Mouse (Mus musculus): Measurements from ENCODE around the gene Nsf.
"Not testable (repeated sequence)": the region's sequence is repeated elsewhere in the genome, so short reads cannot be mapped to it uniquely, and the experiment has no call there.

Gene Nsf

DNA sequence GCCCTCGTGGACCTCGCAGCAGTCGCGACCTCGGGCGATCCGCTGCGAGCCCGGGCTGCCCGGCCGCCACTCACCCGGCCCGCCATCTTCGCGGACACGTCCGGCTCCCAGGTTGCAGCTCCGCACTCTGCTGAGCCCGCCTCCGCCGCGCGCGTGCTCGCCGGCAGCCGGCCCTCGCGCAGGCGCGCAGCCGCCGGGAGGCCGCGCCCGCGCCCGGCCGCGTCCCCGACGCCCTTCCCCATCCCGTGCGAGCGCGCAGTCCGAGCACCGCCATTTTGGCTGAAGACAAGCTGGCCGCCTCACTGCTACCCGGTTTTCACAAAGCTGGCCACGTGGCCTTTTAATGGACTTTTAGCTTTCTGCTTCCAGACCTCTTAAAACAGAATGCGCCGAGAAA is at the start of gene Nsf:
TSS of gene Nsf (minus strand) at position 161 of the 397 bp plus-strand sequence.
- DNase-seq (ENCODE audit: low spot score), result peak; percentile 60

GRCm38 (mm10) chr11:104003397-104003796 is 49.5 kb upstream of the Nsf start:
- DNase-seq (ENCODE audit: low spot score), result no peak

DNA sequence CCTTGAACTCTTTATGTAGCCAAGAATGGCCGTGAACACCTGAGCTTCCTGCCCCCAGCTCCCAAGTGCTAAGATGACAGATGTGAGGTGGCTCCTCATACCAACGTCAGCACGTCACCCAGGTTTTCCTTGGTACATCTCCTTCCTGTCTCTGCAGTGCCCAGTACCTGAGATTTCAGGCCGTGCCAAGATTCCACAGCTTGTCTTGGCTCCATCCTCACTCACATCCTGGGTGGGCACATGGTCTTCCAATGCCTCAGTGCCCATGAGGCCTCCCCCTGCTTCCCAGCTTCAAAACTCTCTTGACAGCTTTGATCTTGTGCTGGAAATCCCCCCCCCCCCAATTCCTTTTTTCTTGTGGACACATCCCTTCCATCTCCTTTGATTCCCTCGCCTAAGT is 48.3 kb upstream of the Nsf start:
- no peak for DNase-seq (ENCODE audit: low spot score)

- no peak for DNase-seq (ENCODE audit: low spot score)
Observed at GRCm38 (mm10) chr11:104001395-104001955, 47.6 kb upstream of the Nsf start.

- no peak for DNase-seq (ENCODE audit: low spot score)
Observed at GRCm38 (mm10) chr11:104000667-104001394, 47.0 kb upstream of the Nsf start.

DNA sequence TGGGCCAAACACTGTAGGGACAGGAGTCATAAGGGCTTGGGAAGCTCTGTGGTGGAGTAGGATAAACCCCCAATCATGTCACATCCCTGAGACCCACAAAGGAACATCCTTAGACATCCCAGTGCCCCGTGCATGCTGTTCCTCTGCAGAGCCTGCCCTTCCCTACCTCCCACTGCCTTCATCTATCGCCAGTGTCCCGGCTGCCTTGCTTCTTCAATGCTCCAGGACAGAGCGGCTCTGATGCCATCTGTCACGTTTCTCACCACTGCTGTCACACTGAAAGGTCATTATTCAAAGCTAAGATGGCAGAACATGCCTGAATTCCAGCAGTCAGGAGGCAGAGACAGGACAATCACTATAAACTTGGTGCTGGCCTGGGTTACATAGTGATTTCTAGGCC is 44.9 kb upstream of the Nsf start:
- no peak for DNase-seq (ENCODE audit: low spot score)

- DNase-seq (ENCODE audit: low spot score), result peak; percentile 10
Observed at GRCm38 (mm10) chr11:103997385-103997784, 43.5 kb upstream of the Nsf start.

GRCm38 (mm10) chr11:103992638-103993037 is 38.8 kb upstream of the Nsf start:
- DNase-seq (ENCODE audit: low spot score), result no peak

- not testable (repeated sequence) for DNase-seq (ENCODE audit: low spot score)
Observed at GRCm38 (mm10) chr11:103990049-103990557, 36.2 kb upstream of the Nsf start.

- peak; percentile 15 for DNase-seq (ENCODE audit: low spot score)
Observed at GRCm38 (mm10) chr11:103987423-103987822, 33.6 kb upstream of the Nsf start.

GRCm38 (mm10) chr11:103984067-103984466 is 30.2 kb upstream of the Nsf start:
- DNase-seq (ENCODE audit: low spot score), result no peak

- DNase-seq (ENCODE audit: low spot score), result no peak
Observed at GRCm38 (mm10) chr11:103981826-103982225, 28.0 kb upstream of the Nsf start.

DNA sequence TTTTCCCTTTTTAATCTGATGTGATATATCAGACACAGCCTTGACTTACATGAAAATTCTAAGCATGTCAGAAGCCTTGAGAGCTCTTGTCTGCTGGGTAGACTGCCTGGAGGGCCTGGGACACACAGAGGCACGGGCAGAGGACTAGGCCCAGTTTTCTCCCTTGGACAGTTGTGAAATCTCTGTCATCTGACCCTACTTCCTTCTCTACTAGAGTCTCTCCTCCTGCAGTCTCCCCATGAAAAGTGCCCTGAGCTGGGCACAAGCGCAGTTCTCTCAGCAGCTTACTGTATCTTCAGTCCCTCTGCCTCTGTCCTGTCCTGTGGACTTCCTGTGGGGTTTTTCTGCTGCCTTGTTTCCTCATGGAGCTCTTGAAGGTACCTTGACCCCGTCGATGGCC is 25.5 kb upstream of the Nsf start:
- DNase-seq (ENCODE audit: low spot score), result no peak

DNA sequence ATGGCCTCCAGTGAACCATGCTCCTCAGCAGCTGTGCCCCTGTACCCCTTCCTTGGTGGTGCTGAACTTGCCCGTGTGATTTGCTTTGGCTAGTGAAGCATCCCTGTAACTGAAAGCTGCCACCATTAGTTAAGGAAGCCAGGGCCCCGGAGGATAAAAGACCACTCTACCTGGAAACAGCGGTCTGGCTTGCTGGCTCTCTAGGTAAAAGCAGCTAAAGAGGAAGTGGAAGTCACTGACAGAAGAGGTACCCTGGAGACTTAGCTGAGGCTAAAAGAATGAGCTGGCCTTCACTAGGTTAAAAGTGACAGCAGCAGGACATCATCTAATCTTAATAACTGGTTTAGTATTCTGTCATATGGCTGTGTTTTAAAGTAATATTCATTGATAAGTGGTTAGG is 17.0 kb upstream of the Nsf start:
- no peak for DNase-seq (ENCODE audit: low spot score)

DNA sequence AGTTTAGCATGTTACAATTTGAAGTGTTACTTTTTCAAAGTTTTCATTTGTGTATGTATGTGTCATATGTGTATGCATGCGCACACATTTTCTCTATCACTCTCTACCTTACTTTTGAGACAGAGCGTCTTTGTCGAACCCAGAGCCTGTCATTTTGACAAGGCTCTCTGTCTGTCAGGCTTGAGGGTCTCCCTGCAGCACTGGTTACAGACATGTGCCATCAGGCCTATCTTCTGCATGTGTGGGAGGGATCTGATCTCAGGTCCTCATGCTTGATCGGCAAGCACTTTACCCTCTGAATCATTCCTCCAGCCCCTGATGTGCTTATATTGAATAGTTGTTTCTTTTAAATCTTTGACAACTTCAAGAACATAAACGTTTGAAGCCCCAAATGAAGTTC is 15.4 kb upstream of the Nsf start:
- DNase-seq (ENCODE audit: low spot score), result no peak

DNA sequence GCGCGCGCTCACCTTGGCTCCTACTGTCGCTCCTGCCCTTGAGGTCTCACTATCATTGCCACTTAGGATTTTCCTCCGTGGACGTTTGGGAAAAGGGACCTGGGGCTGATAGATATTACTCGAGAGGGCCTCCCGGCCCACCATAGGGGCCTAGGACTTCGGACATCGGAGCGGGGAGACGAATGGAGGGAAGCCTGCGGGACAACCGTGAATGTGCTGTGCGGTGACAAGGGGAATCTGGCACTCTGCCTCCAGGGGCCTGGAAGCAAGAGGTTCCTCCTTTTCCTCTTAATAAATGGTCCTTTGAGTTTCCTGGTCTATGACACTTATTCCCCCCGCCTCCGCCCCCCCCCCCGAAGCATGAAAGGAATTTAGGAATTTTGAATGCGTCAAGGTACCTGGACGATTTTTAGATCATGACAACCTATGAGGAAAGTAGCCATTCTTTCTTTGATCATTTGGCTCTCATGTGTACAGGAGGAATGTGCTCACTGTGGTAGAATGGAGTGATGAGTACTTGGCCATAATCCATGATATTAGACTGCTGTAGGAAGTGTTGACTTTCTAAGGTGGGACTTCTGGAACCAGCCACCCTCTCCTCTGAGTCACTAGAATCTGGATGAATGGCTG is 13.4 kb upstream of the Nsf start:
- no peak for DNase-seq (ENCODE audit: low spot score)

DNA sequence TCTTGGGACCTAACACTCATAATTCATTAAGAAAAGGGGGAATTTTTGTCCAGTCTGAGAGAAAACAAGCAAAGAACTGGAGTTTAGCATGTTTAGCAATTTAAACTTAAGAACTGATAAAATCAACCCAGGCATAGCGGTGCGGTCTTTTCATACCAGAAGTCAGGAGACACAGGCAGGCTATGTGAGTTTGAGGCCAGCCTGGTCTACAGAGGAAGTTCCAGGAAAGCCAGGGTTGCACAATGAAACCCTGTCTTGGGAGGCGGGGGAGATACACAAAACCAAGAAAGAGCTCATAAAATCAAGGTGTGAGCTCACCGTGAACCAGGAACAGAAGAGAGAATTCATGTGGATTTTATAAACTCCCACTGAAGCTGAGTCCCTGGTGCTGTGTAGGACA is 3.0 kb upstream of the Nsf start:
- no peak for DNase-seq (ENCODE audit: low spot score)

DNA sequence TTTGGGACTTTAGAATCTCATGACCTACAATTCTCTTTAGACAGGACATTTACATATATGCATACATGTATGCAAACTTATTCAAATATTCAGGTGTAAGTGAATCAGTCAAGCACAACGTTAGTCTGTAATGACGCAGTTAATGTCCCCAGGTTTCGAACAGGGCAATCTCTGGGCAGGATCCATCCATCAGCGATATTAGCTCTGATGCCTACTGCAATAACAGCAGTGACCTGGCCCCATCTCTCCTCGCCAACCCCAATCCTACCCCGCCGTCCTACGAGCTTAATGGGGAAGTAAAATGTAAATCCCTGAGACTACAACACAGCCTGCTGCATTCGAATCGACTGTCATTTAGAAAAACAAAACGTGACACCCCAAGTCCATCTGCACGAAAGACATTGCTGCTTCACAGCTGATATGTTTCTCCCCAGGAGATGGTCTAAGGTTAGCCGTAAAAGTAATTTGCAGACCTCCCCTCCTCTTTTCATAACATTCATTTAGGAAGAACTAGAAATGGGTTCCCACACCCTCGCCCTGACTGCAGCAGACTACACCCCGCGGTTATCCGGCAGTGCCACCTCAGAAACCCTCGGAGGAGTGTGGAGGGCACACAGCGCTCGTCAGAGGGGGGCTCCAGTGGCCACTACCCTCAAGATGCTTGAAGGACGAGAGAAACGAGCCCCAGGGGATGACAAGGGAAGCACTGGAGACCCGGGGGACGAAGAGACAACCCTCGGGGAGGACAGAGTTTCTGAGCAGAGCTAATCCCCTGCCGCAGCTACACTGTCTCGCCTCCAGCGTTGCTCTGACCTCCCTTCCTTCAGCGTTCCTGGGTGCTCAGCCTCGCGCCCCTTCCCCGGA is 592 bp downstream of the Nsf start:
- DNase-seq (ENCODE audit: low spot score), result no peak

- DNase-seq (ENCODE audit: low spot score), result no peak
Observed at GRCm38 (mm10) chr11:103952635-103953031, 1.2 kb downstream of the Nsf start.

DNA sequence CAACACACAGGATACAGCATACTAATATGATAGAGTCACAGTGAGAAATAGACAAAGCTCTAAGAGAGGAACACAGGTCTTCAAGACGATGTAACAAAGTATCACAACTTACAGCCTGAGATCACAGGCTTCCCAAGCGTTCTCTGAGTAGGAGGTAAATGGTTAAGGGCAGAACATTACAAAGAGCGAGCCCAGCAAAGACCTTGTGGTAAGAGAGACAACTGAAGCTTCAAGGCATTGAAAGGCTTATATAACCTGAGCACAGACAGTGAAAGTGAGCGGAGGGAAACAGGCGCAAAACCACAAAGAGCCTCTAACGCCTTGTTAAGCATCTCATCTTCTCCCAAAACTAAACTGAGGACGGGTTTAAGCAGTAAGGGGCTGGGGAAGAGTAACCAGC is 2.8 kb downstream of the Nsf start:
- no peak for DNase-seq (ENCODE audit: low spot score)

DNA sequence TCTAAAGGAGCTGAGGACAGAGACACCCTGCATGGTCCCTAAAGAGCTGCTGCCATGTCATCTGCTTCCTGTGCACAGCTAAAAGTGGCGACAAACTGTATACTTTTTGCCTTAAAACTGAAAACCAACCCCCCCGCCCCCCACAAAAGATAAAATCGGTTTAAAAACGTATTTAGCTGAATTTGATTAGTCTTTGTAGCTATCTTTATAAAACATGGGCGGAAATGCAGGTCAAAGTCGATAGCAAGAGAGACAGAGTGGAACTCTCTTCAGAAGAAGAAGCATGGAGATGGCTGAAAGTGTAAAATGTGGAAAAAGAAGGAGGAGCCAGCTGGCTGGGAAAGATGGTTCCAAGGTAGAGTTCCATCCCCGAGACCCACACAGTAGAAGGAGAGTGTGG is 4.9 kb downstream of the Nsf start:
- DNase-seq (ENCODE audit: low spot score), result no peak

- no peak for DNase-seq (ENCODE audit: low spot score)
Observed at GRCm38 (mm10) chr11:103942740-103943139, 11.1 kb downstream of the Nsf start.

Data from ovary, postnatal 10 days (tissue).